In the genomic region with DNA sequence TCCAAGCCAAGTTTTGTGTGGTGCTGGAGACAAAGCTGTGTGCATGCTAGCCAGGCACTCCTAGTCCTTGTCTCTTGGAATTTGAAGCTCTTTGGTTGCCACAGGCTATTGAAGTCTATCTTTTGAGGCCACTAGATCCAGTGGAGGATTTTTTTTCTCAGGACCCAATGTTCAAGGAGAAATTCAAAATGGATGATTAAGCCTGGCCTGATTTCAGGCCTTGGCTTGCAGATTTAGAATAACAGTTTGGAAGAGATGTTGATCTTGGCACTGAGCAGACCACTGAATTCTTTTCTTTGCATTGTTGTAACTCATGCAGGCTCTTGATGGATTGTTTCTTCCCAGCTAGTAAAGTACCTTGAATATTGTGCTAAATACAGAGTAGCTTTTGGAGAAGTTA, we compare ENCODE assay signal across 18 mouse cellular contexts.
DNase-seq lines count a peak whose midpoint lies in the region; ATAC-seq and TF ChIP-seq lines count a peak whose summit lies in the region.
"Had no signal": no experiment of that assay in that cellular context is flagged by ENCODE, and none has a peak within 500 bp of the region (broad histone marks: within the 10 kb centered on the region; RNA-seq: fewer than 3 reads in every experiment).

No protein-coding gene starts in this region.

- no peak for DNase-seq in heart, postnatal 14 days
- peak; percentile 31 for DNase-seq in limb, embryonic 14.5 days (ENCODE audit: low spot score)
- no peak for DNase-seq in limb, embryonic 10.5 days (ENCODE audit: low spot score)
- DNase-seq in 3T3-L1 (ENCODE audit: low read depth, low spot score) (peak; percentile 91), adipocyte (ENCODE audit: low spot score) (peak; percentile 65)
- DNase-seq in midbrain, postnatal 0 days (ENCODE audit: low spot score) = no peak
- DNase-seq: cerebellum, adult 11-12 months; heart, adult 11 months; kidney, adult 11 months; right cerebral cortex, adult 18-20 months; thymus, postnatal 14 days had no signal

- TF ChIP-seq CTCF in midbrain, postnatal 0 days (IDR thresholded peaks at IDR 0.05) = no peak

- peaks cover 9 to 28% of the 10 kb centered on the region in 2 experiments for H3K4me1 ChIP-seq in heart, embryonic 14.5 days (ENCODE audit: control insufficient read depth in 2 of 2, insufficient read depth in 2 of 2, low read length in 2 of 2)
- H3K4me1 ChIP-seq in limb, embryonic 14.5 days (ENCODE audit: control insufficient read depth, insufficient read depth, low read length) = no peaks in the 10 kb centered on the region
- peaks cover 13% of the 10 kb centered on the region for H3K4me1 ChIP-seq in limb, embryonic 10.5 days
- no peaks in the 10 kb centered on the region for H3K4me1 ChIP-seq in midbrain, postnatal 0 days (ENCODE audit: insufficient read depth, low read length)

- intact Hi-C loops in heart, postnatal 14 days (cut with DNase I) = no loop called here

- TF ChIP-seq POLR2A in limb, embryonic 14.5 days (IDR thresholded peaks at IDR 0.05; ENCODE audit: borderline replicate concordance, extremely low read depth, insufficient read depth, insufficient read length) = no peak

- no peaks in the 10 kb centered on the region for H3K9me3 ChIP-seq in heart, embryonic 14.5 days (ENCODE audit: control insufficient read depth, low read length)
- H3K9me3 ChIP-seq in limb, embryonic 14.5 days (ENCODE audit: control insufficient read depth, low read length) = 0 out of 2 replicates have a peak, but pooled peaks cover 5% of the 10 kb centered on the region
- no peaks in the 10 kb centered on the region for H3K9me3 ChIP-seq in limb, embryonic 10.5 days (replicated peaks)
- no peaks in the 10 kb centered on the region for H3K9me3 ChIP-seq in midbrain, postnatal 0 days (ENCODE audit: low read length)
- H3K9me3 ChIP-seq: forebrain, embryonic 13.5 days; hindbrain, embryonic 12.5 days; liver, embryonic 15.5 days had no signal

- no peak overlapping the region for H3K4me3 ChIP-seq in heart, embryonic 14.5 days (ENCODE audit: control insufficient read depth in 1 of 2, insufficient read depth in 1 of 2, low read depth in 1 of 2, low read length in 2 of 2)
- no peak overlapping the region for H3K4me3 ChIP-seq in limb, embryonic 14.5 days (replicated peaks; ENCODE audit: low read length)
- H3K4me3 ChIP-seq in limb, embryonic 10.5 days = no peak overlapping the region
- H3K4me3 ChIP-seq in midbrain, postnatal 0 days (ENCODE audit: low read depth, low read length) = no peak overlapping the region
- H3K4me3 ChIP-seq: embryonic facial prominence, embryonic 13.5 days; forebrain, embryonic 13.5 days; hindbrain, embryonic 12.5 days; liver, embryonic 15.5 days had no signal

- H3K4me2 ChIP-seq in heart, embryonic 14.5 days (ENCODE audit: low read length) = no peak overlapping the region
- H3K4me2 ChIP-seq in limb, embryonic 14.5 days (replicated peaks; ENCODE audit: low read depth, low read length, severe bottlenecking) = no peak overlapping the region
- no peak overlapping the region for H3K4me2 ChIP-seq in midbrain, postnatal 0 days (ENCODE audit: low read depth, low read length, poor library complexity, severe bottlenecking)
- H3K4me2 ChIP-seq: embryonic facial prominence, embryonic 13.5 days; forebrain, embryonic 13.5 days; hindbrain, embryonic 12.5 days; liver, embryonic 15.5 days; midbrain, embryonic 11.5 days had no signal

- H3K27me3 ChIP-seq in heart, embryonic 14.5 days (ENCODE audit: control insufficient read depth, insufficient read depth, low read length) = no peaks in the 10 kb centered on the region
- no peaks in the 10 kb centered on the region for H3K27me3 ChIP-seq in limb, embryonic 14.5 days (ENCODE audit: control insufficient read depth, insufficient read depth, low read length)
- no peaks in the 10 kb centered on the region for H3K27me3 ChIP-seq in limb, embryonic 10.5 days (ENCODE audit: low read depth, poor library complexity, severe bottlenecking)
- no peaks in the 10 kb centered on the region for H3K27me3 ChIP-seq in midbrain, postnatal 0 days (ENCODE audit: insufficient read depth, low read length)
- H3K27me3 ChIP-seq: embryonic facial prominence, embryonic 13.5 days; forebrain, embryonic 13.5 days; hindbrain, embryonic 12.5 days; liver, embryonic 15.5 days had no signal

- peak overlapping the region; percentile 36 to 72; a peak in 2 of 4 replicates for H3K27ac ChIP-seq in heart, embryonic 14.5 days (replicated peaks in 1 of 2; ENCODE audit: control insufficient read depth in 1 of 2, insufficient read depth in 1 of 2, low read depth in 2 of 2, low read length in 2 of 2)
- no peak overlapping the region for H3K27ac ChIP-seq in limb, embryonic 14.5 days (replicated peaks; ENCODE audit: low read depth, low read length)
- no peak overlapping the region for H3K27ac ChIP-seq in limb, embryonic 10.5 days
- H3K27ac ChIP-seq in midbrain, postnatal 0 days (ENCODE audit: low read depth, low read length) = no peak overlapping the region
- H3K27ac ChIP-seq: embryonic facial prominence, embryonic 13.5 days; forebrain, embryonic 13.5 days; hindbrain, embryonic 12.5 days; liver, embryonic 15.5 days had no signal

- no peak overlapping the region for H3K9ac ChIP-seq in heart, embryonic 14.5 days (ENCODE audit: low read length)
- no peak overlapping the region for H3K9ac ChIP-seq in limb, embryonic 14.5 days (ENCODE audit: low read depth, low read length, severe bottlenecking)
- no peak overlapping the region for H3K9ac ChIP-seq in midbrain, postnatal 0 days (replicated peaks; ENCODE audit: low read length, poor library complexity, severe bottlenecking)
- H3K9ac ChIP-seq: embryonic facial prominence, embryonic 13.5 days; forebrain, embryonic 13.5 days; hindbrain, embryonic 12.5 days; liver, embryonic 15.5 days had no signal

- no peak; the same call in 1 of the 2 replicates for ATAC-seq in heart, embryonic 14.5 days (ENCODE audit: insufficient number of reproducible peaks, insufficient read depth, low FRiP score, low read depth)
- ATAC-seq in limb, embryonic 14.5 days (ENCODE audit: low FRiP score, low read depth) = no peak
- no peak for ATAC-seq in midbrain, postnatal 0 days (ENCODE audit: low FRiP score)
- ATAC-seq: activated CD4-positive, CD25-positive, alpha-beta regulatory T cell, adult 4 months; forebrain, embryonic 13.5 days had no signal

- no peaks in the 10 kb centered on the region for H3K36me3 ChIP-seq in heart, embryonic 14.5 days (ENCODE audit: control insufficient read depth, insufficient read depth, low read length)
- H3K36me3 ChIP-seq in limb, embryonic 14.5 days (ENCODE audit: control insufficient read depth, insufficient read depth, low read length) = no peaks in the 10 kb centered on the region
- no peaks in the 10 kb centered on the region for H3K36me3 ChIP-seq in limb, embryonic 10.5 days
- H3K36me3 ChIP-seq in midbrain, postnatal 0 days (ENCODE audit: insufficient read depth, low read length) = no peaks in the 10 kb centered on the region
- H3K36me3 ChIP-seq: embryonic facial prominence, embryonic 13.5 days; hindbrain, embryonic 12.5 days; liver, embryonic 15.5 days had no signal

Comparison
In these comparisons a context has a peak if more than half of its experiments do, and no peak if none do; other contexts are left out.
1. DNase-seq: peak in limb, embryonic 14.5 days (single experiment), 3T3-L1 (single experiment) and adipocyte (single experiment); none in heart, postnatal 14 days (0 of 2), limb, embryonic 10.5 days (single experiment) and midbrain, postnatal 0 days (single experiment).
2. H3K27ac ChIP-seq: peak in heart, embryonic 14.5 days (2 of 2); none in limb, embryonic 14.5 days (single experiment), limb, embryonic 10.5 days (single experiment) and midbrain, postnatal 0 days (single experiment).